Mouse (Mus musculus) bone marrow, adult 2 months (tissue): ENCODE data around the gene Kalrn. TPM values are rescaled to one million over a fixed set of nuclear protein-coding genes. Genes with fewer than 3 reads are reported as not detected.

Experiments used
- H3K27ac ChIP-seq: fragments of 200-500 bp; 2 replicates; pipeline ENCODE4 v1.5.1; 2012; ENCODE audit warnings: low read depth, mild to moderate bottlenecking, control low read depth, inconsistent platforms, low read length; ENCODE audit not compliant: control insufficient read depth, poor library complexity, insufficient read depth
- H3K4me1 ChIP-seq: fragments of 200-500 bp; 2 replicates; pipeline ENCODE4 v1.6.1; 2011; ENCODE audit warnings: low read length; ENCODE audit not compliant: control insufficient read depth, insufficient read depth
- H3K4me3 ChIP-seq: fragments of 200-500 bp; replicated peaks from 2 replicates; pipeline ENCODE3; 2011; ENCODE audit warnings: mild to moderate bottlenecking, low read depth, low read length, control low read depth; ENCODE audit not compliant: control insufficient read depth
- CTCF ChIP-seq: fragments of 200-500 bp; IDR thresholded peaks from 2 replicates; pipeline ENCODE4 v1.5.1; 2011; ENCODE audit warnings: low read length, control low read depth; ENCODE audit not compliant: control insufficient read depth, insufficient read depth
- POLR2A ChIP-seq: fragments of 200-500 bp; IDR thresholded peaks from 2 replicates; pipeline ENCODE4 v1.6.1; 2011; ENCODE audit warnings: low read depth, mild to moderate bottlenecking, control low read depth, low read length, borderline replicate concordance; ENCODE audit not compliant: control insufficient read depth
- WGBS: fragments of 180-500 bp; shearing (Covaris S2); methylation state at CpG from one replicate; pipeline ENCODE4 v1.1.7; 2018; 5-methylcytosine and 5-hydroxymethylcytosine counted together
- polyA plus RNA-seq: library from polyadenylated mRNA; stranded (reverse); fragments of >200 nt; gene quantifications from 2 replicates; pipeline ENCODE4 v1.2.4, GENCODE M21; 2011; ENCODE audit warnings: low replicate concordance; ENCODE audit not compliant: missing spikeins, insufficient read depth, insufficient read length

The Kalrn gene
- polyA plus RNA-seq, 1 experiment = 72.1 TPM

DNA sequence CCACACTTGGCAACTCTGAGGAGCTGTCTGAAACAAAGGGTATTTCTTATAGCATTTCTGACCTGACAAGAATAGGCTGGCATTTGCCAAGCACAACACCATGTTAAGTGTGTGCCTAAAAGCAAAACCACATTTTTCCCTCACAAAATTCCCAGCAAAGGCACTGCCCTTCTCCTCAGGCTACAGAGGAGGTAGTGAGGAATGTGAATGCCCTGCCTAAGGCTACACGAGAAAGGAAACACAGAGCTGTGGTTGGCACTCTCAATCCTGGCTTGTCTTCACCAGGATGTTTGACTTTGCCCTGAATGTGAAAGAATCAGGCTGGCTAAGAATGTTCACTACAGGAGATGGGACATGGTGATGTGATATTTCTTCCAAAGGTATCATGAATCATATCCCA, 249.8 kb downstream of the Kalrn start:
- Histone ChIP-seq H3K4me1 (no peaks in the 10 kb centered on the region), H3K27ac (no peak overlapping the region), H3K4me3 (no peak overlapping the region)
- TF ChIP-seq POLR2A = no peak
- no peak for TF ChIP-seq CTCF
- WGBS = 44% methylated on average over 1 of the region's 1 CpGs

DNA sequence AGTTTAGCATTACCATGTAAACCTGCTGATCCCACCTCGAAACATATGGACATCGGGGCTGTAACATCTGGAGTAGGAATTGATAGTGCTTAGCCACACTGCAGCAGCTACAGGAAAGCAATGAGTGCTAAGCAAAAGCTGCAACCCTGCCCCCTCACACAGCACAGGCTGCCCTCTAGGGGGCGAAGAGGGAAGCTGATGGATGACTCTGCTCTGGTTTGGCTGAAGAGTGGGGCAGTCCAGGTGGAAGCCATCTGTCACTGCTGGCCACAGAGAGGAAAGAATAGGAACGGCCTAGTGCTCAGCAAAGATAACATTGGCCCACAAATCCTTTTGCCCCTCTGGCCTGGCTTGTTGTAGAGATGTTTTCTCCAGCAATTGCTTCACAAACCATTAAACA, 250.8 kb downstream of the Kalrn start:
- TF ChIP-seq CTCF = peak; percentile 51; the same call in 1 of the 2 replicates
- TF ChIP-seq POLR2A = no peak
- Histone ChIP-seq H3K4me3 (no peak overlapping the region), H3K4me1 (no peaks in the 10 kb centered on the region), H3K27ac (no peak overlapping the region)
- WGBS = 25% methylated on average over 4 of the region's 4 CpGs

DNA sequence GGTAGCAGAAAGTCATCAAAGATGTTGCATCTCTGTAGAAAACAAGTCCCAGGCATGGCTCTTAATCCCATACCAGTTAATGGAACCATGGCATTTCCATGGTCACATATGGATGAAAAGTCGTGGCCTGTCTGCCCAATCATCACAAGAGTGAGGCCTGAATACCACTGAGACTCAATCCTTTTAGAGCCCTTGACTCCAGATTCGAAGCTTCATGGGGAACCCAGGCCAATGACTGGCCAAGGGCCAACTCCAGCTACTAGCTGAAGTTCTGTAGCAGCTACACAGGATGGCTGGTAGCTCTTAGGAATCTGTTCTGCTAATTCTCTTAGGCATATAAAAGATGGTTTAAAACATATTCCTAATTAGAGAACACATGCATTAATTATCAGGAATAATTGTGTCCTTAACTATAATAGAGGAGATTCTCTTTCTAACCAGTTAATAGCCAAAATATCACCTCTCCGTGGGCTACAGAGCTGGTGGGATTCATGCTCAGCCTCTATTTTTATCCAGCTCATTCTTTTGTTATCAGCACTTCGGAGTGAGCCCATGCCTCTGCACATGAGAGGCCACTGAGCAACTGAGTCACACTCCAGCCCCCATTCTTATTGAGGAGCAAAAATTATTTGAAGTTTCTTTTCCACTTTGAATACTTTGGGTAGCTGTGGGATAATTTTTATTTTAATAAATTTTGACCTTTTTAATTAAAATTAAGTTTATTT, 252.1 kb downstream of the Kalrn start:
- H3K4me1 ChIP-seq = no peaks in the 10 kb centered on the region
- no peak overlapping the region for H3K4me3 ChIP-seq
- no peak for TF ChIP-seq CTCF
- TF ChIP-seq POLR2A = no peak
- WGBS = 62% methylated on average over 4 of the region's 4 CpGs
- H3K27ac ChIP-seq = no peak overlapping the region

DNA sequence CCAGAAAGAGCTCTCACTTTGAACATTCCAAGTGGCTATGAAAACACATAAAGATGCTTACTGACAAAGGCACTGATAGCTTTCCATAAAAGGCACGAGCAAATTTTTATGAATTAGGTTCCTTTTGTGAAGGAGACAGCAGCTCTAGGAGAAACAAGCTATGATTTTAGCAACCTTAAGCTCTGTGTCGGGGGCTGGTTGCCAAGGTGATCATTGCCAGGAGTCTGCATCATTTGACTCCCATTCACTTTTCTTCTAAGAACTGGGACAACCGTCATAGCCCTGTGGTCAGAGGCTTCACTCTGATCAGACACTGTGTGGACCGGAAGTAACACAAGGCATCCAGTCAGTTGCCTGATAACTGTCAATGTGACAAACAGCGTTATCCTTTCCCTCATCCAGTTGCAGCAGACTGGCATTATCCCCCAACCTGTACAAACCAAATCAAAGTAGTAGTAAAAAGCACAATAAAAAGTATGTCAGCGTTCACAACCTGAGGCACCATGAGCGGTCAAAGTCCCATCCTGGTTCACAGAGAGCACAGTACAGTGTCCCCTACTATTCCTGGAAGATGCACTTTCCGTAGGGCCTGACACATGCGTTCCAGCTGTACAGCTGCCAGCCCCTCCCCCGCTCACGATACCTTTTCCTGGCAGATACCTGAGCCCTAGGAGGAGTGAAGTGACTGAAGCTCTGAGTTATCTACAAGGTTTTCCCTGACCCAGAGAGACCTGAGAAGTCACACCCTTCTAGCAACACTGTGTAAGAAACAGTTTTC, 253.1 kb downstream of the Kalrn start:
- H3K4me1 ChIP-seq = no peaks in the 10 kb centered on the region
- no peak for TF ChIP-seq CTCF
- no peak for TF ChIP-seq POLR2A
- no peak overlapping the region for H3K27ac ChIP-seq
- WGBS = 87% methylated on average over 11 of the region's 11 CpGs
- no peak overlapping the region for H3K4me3 ChIP-seq

DNA sequence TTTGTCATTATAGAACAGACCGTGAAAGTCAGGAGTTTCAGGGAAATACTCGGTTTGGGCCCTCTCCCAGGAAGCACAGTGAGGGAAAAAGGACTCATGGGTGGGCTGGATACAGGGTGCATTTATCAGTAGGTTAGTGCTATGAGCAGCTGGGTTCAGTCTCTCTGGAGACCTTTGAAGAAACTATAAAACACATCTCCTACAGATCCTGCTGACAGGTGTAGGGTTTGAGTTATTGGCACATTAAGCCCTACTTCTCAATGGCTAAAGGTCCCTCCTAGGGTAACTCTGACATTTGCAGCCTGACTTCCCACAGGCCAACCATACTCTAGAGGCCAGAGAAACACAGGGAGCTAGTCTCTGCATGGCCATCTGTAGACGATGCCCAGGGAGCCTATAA, 256.2 kb downstream of the Kalrn start:
- Histone ChIP-seq H3K4me1 (no peaks in the 10 kb centered on the region), H3K4me3 (no peak overlapping the region), H3K27ac (no peak overlapping the region)
- whole genome bisulfite sequencing = 52% methylated on average over 3 of the region's 3 CpGs
- TF ChIP-seq CTCF (no peak), POLR2A (no peak)

DNA sequence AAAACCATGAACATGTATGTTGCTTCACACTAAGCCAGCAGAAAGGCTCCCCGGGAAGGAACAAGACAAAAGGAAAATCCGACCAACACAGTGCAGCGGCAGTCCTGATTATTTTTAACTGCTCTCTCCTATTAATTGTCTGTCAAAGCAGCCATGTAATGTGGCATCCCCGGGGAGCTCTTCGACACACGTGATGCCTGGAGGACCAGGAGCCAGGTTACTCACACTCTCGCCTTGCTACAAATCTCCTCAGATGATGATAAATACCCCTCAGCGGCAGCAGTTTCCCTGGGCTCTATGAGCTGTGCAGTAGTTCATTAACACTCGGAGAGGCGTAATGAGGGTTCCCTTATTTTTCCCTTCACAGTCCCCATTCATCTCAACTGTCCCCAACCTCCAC, 257.1 kb downstream of the Kalrn start:
- Histone ChIP-seq H3K4me3 (no peak overlapping the region), H3K4me1 (no peaks in the 10 kb centered on the region), H3K27ac (no peak overlapping the region)
- TF ChIP-seq CTCF = no peak
- no peak for TF ChIP-seq POLR2A
- WGBS = 86% methylated on average over 10 of the region's 10 CpGs

DNA sequence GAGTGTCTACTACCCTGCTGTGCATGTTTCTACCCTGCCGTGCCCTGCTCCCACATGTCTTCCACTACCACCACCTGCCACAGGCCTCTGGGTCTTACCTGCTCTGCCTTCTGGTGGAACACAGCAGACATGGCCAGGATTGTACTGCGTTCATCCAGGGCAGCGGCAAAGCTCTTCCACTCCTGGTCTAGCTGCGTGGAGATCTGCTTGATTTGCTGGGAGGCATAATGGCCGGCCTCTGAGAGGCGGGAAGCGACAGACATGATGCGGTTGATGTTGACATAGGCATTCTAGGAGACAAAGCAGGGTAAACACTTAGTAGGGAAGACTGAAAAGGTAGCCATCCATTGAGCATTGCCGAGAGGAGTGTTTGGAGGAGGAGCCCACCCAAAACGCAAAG, 259.3 kb downstream of the Kalrn start:
- no peak overlapping the region for H3K27ac ChIP-seq
- H3K4me1 ChIP-seq = no peaks in the 10 kb centered on the region
- no peak overlapping the region for H3K4me3 ChIP-seq
- TF ChIP-seq POLR2A (no peak), CTCF (no peak)
- 89% methylated on average over 10 of the region's 10 CpGs for WGBS

DNA sequence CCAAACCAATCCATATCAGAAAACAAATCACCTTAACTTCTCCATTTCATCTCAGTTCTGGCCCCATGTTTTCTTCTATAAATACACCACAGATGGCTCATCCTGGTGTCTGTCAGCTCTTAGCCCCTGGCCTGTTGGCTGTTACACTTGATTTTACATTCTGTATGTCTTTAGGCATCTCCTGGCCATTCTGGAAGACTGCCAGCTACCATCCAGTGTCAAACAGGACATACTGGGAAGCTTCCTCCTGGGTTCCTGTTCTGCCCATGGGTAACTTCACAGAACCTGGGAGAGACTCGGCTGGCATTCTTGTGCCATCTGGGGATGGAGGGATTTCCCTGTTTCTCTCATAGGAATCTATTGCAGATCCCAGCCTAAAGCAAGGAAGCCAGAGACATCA, 261.8 kb downstream of the Kalrn start:
- Histone ChIP-seq H3K4me1 (no peaks in the 10 kb centered on the region), H3K4me3 (no peak overlapping the region), H3K27ac (no peak overlapping the region)
- WGBS = 83% methylated on average over 1 of the region's 1 CpGs
- TF ChIP-seq POLR2A = no peak
- no peak for TF ChIP-seq CTCF
